Mouse (Mus musculus) splenic B cell, adult 2 months (primary cell): ENCODE data around the gene Ncor2.

Source experiments
- DNase-seq: peaks from one replicate; pipeline ENCODE4 v3.0.0-alpha.2; 2011; ENCODE audit warnings: low read depth, low spot score
- H3K27me3 ChIP-seq: 2 replicates; pipeline ENCODE4 v1.6.1; 2012; ENCODE audit warnings: mild to moderate bottlenecking, low read length, moderate library complexity, mixed read lengths; ENCODE audit not compliant: control insufficient read depth, poor library complexity, insufficient read depth, severe bottlenecking
- H3K36me3 ChIP-seq: 2 replicates; pipeline ENCODE4 v1.6.1; 2012; ENCODE audit warnings: mild to moderate bottlenecking, low read length, moderate library complexity, mixed read lengths; ENCODE audit not compliant: control insufficient read depth, poor library complexity, insufficient read depth, severe bottlenecking

Ncor2 gene

DNA sequence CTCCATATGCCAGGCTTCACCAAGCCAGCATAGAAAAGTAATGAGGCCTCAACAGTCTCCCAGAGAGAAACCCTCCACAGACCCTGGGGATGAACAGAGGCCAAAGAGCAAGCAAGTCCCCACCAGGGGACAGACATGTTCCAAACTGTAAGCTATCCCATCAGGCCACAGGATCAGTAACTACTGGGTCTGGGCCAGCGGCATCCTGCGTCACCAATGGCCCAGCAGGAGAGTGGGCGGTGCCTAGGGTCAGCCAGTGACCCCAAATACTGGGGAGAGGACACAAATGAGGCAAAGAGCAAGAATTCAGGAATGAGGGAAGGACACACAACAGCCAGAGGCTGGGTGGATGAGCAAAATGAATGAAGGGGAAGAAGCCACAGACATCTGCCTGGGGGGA is 55.8 kb downstream of the Ncor2 start:
- H3K36me3 ChIP-seq: peaks cover 2% of the 10 kb centered on the region; the same call in 1 of the 2 replicates
- no peak for DNase-seq

DNA sequence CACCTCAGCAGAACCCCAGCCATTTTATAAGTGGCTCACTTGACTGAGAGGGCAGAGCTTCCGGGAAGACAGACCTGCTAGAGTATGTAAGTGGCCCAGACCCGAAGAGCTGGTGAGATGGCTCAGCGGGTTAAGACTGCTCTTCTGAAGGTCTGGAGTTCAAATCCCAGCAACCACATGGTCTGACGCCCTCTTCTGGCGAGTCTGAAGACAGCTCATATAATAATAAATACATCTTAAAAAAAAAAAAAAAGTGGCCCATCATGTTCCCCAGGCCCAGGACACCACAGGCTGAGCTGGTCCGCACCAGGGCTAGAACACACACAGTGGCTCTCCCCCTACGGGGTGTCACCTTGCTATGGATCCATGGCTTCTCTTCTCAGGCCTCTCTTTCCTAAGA is 56.5 kb downstream of the Ncor2 start:
- Histone ChIP-seq H3K36me3 (peaks cover 2% of the 10 kb centered on the region; the same call in 1 of the 2 replicates), H3K27me3 (no peaks in the 10 kb centered on the region)
- no peak for DNase-seq

More for the DNA sequence above, 55.8 kb downstream of the Ncor2 start:
- no peaks in the 10 kb centered on the region for H3K27me3 ChIP-seq

DNA sequence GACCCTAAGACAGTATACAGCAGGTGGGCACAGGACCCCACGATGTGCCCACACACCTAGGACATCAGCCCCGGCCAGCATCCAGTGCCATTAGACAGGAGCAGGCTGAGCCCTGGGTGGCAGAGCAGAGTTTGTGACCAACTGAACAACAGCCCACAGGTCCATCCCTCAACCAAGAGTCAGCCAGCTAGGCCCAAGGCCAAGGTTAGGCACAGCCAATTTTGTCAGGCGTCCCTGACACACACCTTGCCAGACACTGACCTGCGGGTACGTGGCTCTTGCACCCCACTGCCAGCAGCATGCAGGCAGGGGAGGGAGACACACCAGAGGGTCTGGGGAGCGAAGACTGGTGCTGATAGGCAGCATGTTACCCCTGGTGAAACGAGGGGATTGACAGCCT is 57.0 kb downstream of the Ncor2 start:
- no peak for DNase-seq
- peaks cover 4% of the 10 kb centered on the region for H3K36me3 ChIP-seq
- H3K27me3 ChIP-seq: no peaks in the 10 kb centered on the region

DNA sequence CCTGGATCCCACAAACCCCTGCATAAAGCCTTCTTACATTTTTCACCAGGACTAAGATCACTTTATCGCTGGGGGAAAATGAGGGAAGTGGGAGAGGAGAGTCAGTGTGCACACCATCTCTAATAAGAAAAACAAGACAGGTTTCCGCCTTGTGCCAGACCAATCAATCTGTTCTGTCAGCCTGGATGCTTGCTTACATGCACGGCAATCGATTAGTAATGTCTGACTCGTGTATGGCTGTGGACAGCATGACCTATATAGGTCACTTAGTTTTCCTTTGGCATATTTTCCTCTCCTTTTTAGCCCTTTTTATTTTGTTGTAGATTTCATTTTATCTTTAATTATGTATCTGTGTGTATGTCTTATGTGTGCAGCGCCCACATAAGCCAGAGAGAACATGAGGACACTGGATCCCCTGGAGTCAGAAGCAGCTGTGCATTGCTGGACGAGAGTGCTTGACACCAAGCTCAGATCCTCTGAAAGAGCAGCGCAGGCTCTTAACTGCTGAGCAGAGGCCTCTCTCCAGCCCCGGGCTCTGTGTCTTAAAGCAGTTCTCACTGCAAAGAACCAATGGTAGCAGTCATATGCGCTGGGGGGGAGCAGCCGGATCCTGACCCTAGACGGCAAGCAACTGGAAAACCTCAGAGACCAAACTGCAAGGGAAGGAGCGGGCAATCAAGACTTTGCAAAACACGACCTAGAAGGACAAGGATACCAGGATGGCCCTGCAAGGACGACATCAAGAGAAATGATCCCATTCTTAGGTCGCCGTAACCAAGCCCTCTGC is 58.3 kb downstream of the Ncor2 start:
- DNase-seq: no peak
- H3K36me3 ChIP-seq: peaks cover 4% of the 10 kb centered on the region
- no peaks in the 10 kb centered on the region for H3K27me3 ChIP-seq

DNA sequence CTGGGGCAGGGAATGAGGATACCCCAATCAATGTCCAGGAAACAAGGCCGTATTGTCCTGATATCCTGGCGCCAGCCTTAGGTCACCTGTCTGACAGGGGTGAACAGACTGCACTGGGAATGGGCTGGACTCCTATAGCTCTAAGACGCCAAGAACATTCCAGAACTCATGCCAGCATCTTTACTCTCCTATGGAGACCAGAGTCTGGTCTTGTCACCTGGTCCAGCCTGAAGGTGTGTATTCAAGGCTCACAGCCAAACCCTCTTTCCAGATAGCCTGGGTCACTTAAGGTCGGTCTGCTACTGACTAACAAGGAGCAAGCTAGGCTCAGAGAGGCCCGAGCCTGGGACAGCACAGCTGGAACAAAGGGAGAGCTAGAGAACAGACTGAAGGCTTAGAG is 61.8 kb downstream of the Ncor2 start:
- peaks cover 4% of the 10 kb centered on the region for H3K36me3 ChIP-seq
- no peak for DNase-seq
- no peaks in the 10 kb centered on the region for H3K27me3 ChIP-seq

DNA sequence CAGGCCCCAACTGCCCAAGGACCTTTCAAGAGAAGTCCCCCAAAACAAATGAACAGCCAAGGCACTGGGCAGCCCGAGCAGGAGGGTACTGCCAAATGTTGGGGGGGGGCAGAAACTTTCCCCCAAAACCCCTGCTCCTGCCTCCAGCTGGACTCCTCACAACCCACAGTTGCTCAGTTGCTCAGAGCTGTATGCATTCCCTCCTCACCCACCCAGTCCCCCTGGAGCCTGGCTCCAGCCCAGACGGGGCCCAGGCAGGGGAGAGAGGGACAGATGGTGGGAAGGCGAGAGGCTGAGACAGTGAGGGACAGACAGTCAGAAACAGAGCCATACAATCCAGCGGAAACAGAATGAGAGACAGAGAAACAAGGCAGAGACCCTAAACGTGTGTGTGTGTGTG is 66.0 kb downstream of the Ncor2 start:
- Histone ChIP-seq H3K27me3 (no peaks in the 10 kb centered on the region), H3K36me3 (peaks cover 4% of the 10 kb centered on the region)
- no peak for DNase-seq

DNA sequence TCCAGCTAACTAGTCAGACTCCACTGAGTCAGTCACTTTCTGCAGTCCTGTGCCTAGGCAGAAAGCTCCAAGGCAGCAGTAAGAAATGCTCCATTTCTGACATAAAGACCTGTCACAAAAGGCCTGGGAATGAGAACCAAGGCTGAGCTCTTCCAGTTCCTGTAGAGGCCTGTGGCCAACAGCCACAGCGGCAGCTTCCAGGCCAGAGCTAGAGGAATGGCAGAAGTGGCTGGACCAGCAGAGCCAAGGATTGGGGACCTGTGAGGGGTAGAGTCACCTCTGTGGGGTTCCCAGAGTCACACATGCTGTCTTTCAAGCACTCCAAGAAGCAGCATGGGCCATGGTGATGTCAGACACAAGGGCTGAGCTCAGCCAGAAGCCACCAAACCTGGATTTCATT is 66.4 kb downstream of the Ncor2 start:
- peaks cover 4% of the 10 kb centered on the region for H3K36me3 ChIP-seq
- DNase-seq: no peak
- no peaks in the 10 kb centered on the region for H3K27me3 ChIP-seq

DNA sequence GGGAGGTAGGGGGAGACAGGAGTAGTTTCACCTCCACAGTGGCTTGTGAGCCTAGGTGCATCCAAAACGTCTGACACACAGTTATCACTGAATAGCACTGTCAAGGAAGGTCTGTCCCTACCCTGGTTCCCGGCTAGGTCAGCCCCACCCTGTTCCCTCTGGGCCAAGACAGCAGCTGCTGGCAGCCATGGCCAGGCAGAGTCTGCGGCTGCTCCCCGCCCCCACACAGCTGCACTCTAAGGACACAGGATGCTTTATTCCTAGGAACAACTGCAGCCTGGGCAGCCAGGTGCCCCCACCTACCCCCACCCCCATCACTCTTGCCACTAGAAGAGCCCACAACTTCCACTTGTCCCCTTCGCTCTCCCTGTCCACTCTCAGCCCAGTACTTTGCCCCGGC is 67.9 kb downstream of the Ncor2 start:
- DNase-seq: no peak
- Histone ChIP-seq H3K27me3 (no peaks in the 10 kb centered on the region), H3K36me3 (peaks cover 2% of the 10 kb centered on the region; the same call in 1 of the 2 replicates)

DNA sequence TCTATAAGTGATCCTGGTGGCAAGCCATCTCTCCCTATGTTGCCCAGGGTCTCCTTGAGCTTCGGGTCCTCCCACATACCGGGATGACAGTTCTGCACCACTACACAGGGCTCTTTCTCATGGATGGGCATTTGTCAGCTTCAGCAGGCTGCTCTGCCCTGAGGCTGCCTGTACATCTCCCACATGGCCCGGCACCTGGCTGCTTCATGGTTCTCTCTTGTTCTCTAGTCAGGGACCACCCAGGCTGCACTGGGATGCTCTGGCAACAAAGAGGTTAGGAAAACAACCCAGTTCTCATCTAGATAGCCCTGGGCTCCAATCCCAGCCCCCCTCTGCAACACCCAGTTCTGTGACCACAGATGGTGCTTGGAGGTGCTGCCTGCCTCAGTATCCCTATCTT is 68.3 kb downstream of the Ncor2 start:
- DNase-seq: no peak
- peaks cover 2% of the 10 kb centered on the region; the same call in 1 of the 2 replicates for H3K36me3 ChIP-seq
- H3K27me3 ChIP-seq: no peaks in the 10 kb centered on the region

DNA sequence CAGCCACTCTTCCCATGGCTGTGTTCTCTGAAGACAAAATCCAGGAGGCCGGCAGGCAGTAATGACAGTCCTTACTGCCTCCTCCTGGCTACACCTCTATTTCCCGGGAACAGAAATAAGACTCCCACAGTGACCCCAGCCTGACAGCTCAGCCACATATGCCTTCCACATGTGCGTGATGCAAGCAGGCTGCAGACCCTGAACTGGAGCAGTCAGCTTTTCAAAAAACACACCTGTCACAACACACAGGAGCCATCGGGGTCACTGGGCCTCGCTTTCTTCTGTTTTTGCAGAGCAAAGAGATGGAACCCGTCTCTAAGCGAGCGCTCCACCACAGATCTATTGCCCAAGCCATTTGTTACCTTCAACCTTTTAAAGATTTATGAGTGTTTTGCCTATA is 68.8 kb downstream of the Ncor2 start:
- no peak for DNase-seq
- H3K27me3 ChIP-seq: no peaks in the 10 kb centered on the region
- H3K36me3 ChIP-seq: peaks cover 2% of the 10 kb centered on the region; the same call in 1 of the 2 replicates

DNA sequence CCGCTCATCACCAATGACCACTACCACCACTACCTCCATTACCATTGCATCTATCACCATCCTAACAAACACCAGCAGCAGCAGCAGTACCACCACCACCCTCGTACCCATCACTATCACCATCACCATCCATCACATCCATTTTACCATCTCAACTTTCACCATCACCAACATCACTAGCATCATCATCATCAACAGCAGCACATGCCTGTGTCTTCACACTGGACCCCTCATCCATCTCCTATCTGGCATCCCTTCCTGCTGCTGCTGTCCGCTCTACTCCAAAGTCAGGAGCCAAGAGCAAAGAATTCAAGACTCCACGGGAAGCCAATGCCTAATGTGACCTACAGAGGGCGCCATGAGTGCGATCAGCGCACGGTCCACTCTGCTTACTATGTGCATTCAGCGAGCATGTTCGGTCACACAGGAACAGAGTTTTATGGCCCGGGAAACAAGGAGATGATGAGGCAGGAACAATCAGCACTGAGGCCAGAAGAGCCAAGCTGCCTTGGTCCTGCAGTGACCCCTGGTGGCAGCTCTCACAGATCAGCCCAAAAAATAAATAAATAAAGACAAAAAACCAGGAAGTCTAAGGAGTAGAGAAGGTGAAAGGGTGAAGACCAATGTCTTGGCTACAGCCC is 71.9 kb downstream of the Ncor2 start:
- peak; percentile 78 for DNase-seq
- Histone ChIP-seq H3K36me3 (peaks cover 2% of the 10 kb centered on the region; the same call in 1 of the 2 replicates), H3K27me3 (no peaks in the 10 kb centered on the region)

DNA sequence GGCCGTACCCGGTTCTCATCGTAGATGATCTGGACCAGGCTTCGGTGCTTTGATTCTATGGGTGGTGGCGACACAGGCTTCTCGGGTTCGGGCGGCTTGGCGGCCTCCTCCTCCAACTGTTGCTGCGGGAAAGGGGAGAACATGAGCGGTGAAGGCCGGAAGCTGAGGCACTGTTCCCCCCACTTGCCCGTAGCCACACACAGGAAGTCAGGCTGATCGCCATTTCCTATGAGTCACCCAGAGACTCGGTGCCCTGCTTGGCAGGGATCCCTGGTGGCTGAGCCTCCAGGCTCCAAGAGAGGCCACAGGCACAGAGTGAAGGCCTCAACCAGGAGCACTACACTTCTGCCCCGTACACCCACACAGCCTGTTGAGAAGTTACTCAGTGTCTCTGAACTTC is 72.8 kb downstream of the Ncor2 start:
- peaks cover 2% of the 10 kb centered on the region; the same call in 1 of the 2 replicates for H3K36me3 ChIP-seq
- DNase-seq: peak; percentile 64

DNA sequence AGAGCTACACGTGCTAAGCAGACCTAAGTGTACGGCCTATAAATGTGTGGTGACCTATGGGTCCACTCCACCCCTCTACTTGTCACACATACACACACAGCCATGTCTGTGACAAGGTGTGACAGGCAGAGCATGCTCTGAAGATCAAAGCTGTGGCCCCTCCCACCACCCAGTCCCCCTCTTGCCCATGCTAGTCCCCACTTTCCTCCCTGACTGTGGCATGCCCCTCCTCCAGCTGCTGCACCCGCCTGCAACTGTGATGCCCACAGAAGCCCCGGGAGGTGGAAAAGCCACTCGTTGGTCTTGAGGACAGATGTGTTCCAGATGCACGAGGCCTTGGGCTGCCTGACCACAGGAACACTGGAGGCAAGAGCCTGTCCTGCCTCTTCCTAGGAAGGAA is 74.2 kb downstream of the Ncor2 start:
- DNase-seq: no peak
- H3K36me3 ChIP-seq: peaks cover 2% of the 10 kb centered on the region; the same call in 1 of the 2 replicates
- H3K27me3 ChIP-seq: no peaks in the 10 kb centered on the region

More for the DNA sequence above, 72.8 kb downstream of the Ncor2 start:
- no peaks in the 10 kb centered on the region for H3K27me3 ChIP-seq

DNA sequence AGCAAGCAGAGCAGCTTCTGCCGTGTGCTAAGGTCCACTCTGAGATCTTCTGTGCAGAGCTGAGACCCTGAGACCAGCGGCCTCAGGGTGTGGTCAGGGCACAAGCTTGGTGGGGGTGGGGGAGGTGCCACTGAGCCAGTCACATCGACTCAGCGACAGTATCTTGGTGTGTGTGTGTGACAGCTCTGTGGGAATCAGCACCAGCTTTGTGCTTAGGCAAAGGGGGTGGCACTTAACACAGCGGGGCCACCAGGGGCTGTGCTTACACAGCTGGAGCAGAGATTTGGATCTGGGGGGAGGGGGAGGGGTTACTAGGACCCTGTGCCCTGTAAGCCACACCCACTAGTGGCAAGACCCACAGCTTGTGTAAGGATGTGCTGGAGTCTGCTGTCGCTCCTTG is 75.6 kb downstream of the Ncor2 start:
- peaks cover 1% of the 10 kb centered on the region; the same call in 1 of the 2 replicates for H3K36me3 ChIP-seq
- H3K27me3 ChIP-seq: no peaks in the 10 kb centered on the region
- no peak for DNase-seq

DNA sequence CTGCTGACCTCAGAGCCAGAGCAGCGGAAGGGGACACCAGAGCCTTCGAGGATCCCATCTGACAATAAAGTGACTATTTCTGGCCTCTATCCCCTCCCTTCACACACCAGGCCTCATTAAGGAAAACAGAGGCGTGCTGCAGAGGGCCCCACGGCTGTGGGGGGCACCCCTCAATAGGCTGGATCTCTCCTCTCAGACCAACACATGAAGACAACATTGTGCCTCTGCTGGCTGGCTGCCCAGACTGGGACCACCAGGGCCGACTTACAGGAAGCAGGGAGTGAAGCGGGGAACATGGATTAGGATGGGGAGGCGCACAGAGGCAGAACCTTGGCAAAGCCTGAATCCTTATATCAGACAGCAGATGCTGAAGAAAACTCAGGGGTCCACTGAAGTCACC is 76.1 kb downstream of the Ncor2 start:
- H3K36me3 ChIP-seq: no peaks in the 10 kb centered on the region; the same call in none of the 2 replicates
- DNase-seq: no peak
- no peaks in the 10 kb centered on the region for H3K27me3 ChIP-seq
